Mouse (Mus musculus) megakaryocyte progenitor cell, adult 5-6 weeks (primary cell): Measurements from ENCODE around the gene Ndufs8. TPM values are rescaled to one million over a fixed set of nuclear protein-coding genes. Genes with fewer than 3 reads are reported as not detected.

ENCODE experiments used
- ATAC-seq: replicated peaks from 2 replicates; pipeline ENCODE4 v1.8.0; 2016; ENCODE audit warnings: mild to moderate bottlenecking, moderate TSS enrichment, inconsistent platforms; ENCODE audit not compliant: poor library complexity
- total RNA-seq, 2 experiments: library from RNA; stranded (forward) in 1 of 2; stranded (reverse) in 1 of 2; fragments of 157-497, 149-512 nt in 1 of 2; fragments of 200-1000 nt in 1 of 2; gene quantifications; 2 replicates each; pipeline versions ENCODE4 v1.2.3 to v1.2.4; 2015 to 2017

Gene Ndufs8
- total RNA-seq, 2 experiments from 2014 or later, result 86.1 to 257 TPM

GRCm38 (mm10) chr19:3872373-3872772 lies 40.2 kb downstream of the Ndufs8 start:
- ATAC-seq, result no peak

GRCm38 (mm10) chr19:3871468-3871867 lies 41.1 kb downstream of the Ndufs8 start:
- ATAC-seq, result no peak

GRCm38 (mm10) chr19:3868290-3868689 lies 44.3 kb downstream of the Ndufs8 start:
- no peak for ATAC-seq

- ATAC-seq, result no peak
These were observed 47.6 kb downstream of the Ndufs8 start for GRCm38 (mm10) chr19:3864960-3865359.

- ATAC-seq, result peak; percentile 52; the same call in 1 of the 2 replicates
These were observed 49.9 kb downstream of the Ndufs8 start for GRCm38 (mm10) chr19:3862713-3863112.

Other genes with a start within 250 kb of the Ndufs8 start
- gene Lrp5, start 226.2 kb downstream of the Ndufs8 start, total RNA-seq (2015), result 20.3 and 22.4 TPM in 2 replicates
- gene Lrp5, start 226.2 kb downstream of the Ndufs8 start, total RNA-seq (2017), result 17.3 and 20.4 TPM in 2 replicates
- 12.5 and 12.8 TPM in 2 replicates for gene 1810055G02Rik, start 204.5 kb downstream of the Ndufs8 start, total RNA-seq (2015)
- 6.0 and 7.1 TPM in 2 replicates for gene 1810055G02Rik, start 204.5 kb downstream of the Ndufs8 start, total RNA-seq (2017)
- gene Kmt5b, start 145.4 kb downstream of the Ndufs8 start, total RNA-seq (2015), result 20.1 and 21.9 TPM in 2 replicates
- 29.5 and 42.7 TPM in 2 replicates for gene Kmt5b, start 145.4 kb downstream of the Ndufs8 start, total RNA-seq (2017)
- 39.7 and 43.8 TPM in 2 replicates for gene Chka, start 61.0 kb downstream of the Ndufs8 start, total RNA-seq (2015)
- 38.2 and 39.8 TPM in 2 replicates for gene Chka, start 61.0 kb downstream of the Ndufs8 start, total RNA-seq (2017)
- gene Tcirg1, start 5.6 kb downstream of the Ndufs8 start, total RNA-seq (2015), result 122 and 178 TPM in 2 replicates
- 208 and 211 TPM in 2 replicates for gene Tcirg1, start 5.6 kb downstream of the Ndufs8 start, total RNA-seq (2017)
- gene Aldh3b1, start 17.0 kb upstream of the Ndufs8 start, total RNA-seq (2015), result 5.0 and 6.9 TPM in 2 replicates
- 10.5 and 12.6 TPM in 2 replicates for gene Aldh3b1, start 17.0 kb upstream of the Ndufs8 start, total RNA-seq (2017)
- gene Unc93b1, start 22.4 kb upstream of the Ndufs8 start, total RNA-seq (2015), result 95.9 and 111 TPM in 2 replicates
- 175 and 202 TPM in 2 replicates for gene Unc93b1, start 22.4 kb upstream of the Ndufs8 start, total RNA-seq (2017)
- gene Aldh3b3, start 45.9 kb upstream of the Ndufs8 start, total RNA-seq (2015), result 0.32 and 0.71 TPM in 2 replicates
- 0.04 and 0.27 TPM in 2 replicates for gene Aldh3b3, start 45.9 kb upstream of the Ndufs8 start, total RNA-seq (2017)
- gene Aldh3b2, start 59.6 kb upstream of the Ndufs8 start, total RNA-seq (2015), result not detected in 2 replicates
- 0.25 TPM in 1 of 2 replicates, not detected in the other for gene Aldh3b2, start 59.6 kb upstream of the Ndufs8 start, total RNA-seq (2017)
- gene Acy3, start 73.8 kb upstream of the Ndufs8 start, total RNA-seq (2015), result 3.4 and 3.9 TPM in 2 replicates
- gene Acy3, start 73.8 kb upstream of the Ndufs8 start, total RNA-seq (2017), result 1.2 and 1.6 TPM in 2 replicates
- gene Tbx10, start 80.0 kb upstream of the Ndufs8 start, total RNA-seq (2015), result not detected in 2 replicates
- gene Tbx10, start 80.0 kb upstream of the Ndufs8 start, total RNA-seq (2017), result not detected in 2 replicates
- 15.1 and 16.2 TPM in 2 replicates for gene Nudt8, start 87.8 kb upstream of the Ndufs8 start, total RNA-seq (2015)
- 10.4 and 14.4 TPM in 2 replicates for gene Nudt8, start 87.8 kb upstream of the Ndufs8 start, total RNA-seq (2017)
- 0.57 and 1.5 TPM in 2 replicates for gene Gm49405, start 87.9 kb upstream of the Ndufs8 start, total RNA-seq (2015)
- 1.5 and 1.9 TPM in 2 replicates for gene Gm49405, start 87.9 kb upstream of the Ndufs8 start, total RNA-seq (2017)
- gene Doc2g, start 90.5 kb upstream of the Ndufs8 start, total RNA-seq (2015), result 1.6 and 2.9 TPM in 2 replicates
- gene Doc2g, start 90.5 kb upstream of the Ndufs8 start, total RNA-seq (2017), result 1.3 and 2.9 TPM in 2 replicates
- 123 and 135 TPM in 2 replicates for gene Ndufv1, start 100.0 kb upstream of the Ndufs8 start, total RNA-seq (2015)
- 223 and 254 TPM in 2 replicates for gene Ndufv1, start 100.0 kb upstream of the Ndufs8 start, total RNA-seq (2017)
- 264 and 361 TPM in 2 replicates for gene Gstp1, start 125.2 kb upstream of the Ndufs8 start, total RNA-seq (2015)
- 79.8 and 88.4 TPM in 2 replicates for gene Gstp1, start 125.2 kb upstream of the Ndufs8 start, total RNA-seq (2017)
- not detected in 2 replicates for gene Gstp2, start 133.2 kb upstream of the Ndufs8 start, total RNA-seq (2015)
- gene Gstp2, start 133.2 kb upstream of the Ndufs8 start, total RNA-seq (2017), result not detected in 2 replicates
- gene Gstp3, start 146.8 kb upstream of the Ndufs8 start, total RNA-seq (2015), result 1.4 and 7.5 TPM in 2 replicates
- 2.2 TPM in 2 replicates for gene Gstp3, start 146.8 kb upstream of the Ndufs8 start, total RNA-seq (2017)
- gene Cabp2, start 168.8 kb upstream of the Ndufs8 start, total RNA-seq (2015), result not detected in 2 replicates
- gene Cabp2, start 168.8 kb upstream of the Ndufs8 start, total RNA-seq (2017), result not detected in 2 replicates
- 112 and 126 TPM in 2 replicates for gene Cdk2ap2, start 184.4 kb upstream of the Ndufs8 start, total RNA-seq (2015)
- gene Cdk2ap2, start 184.4 kb upstream of the Ndufs8 start, total RNA-seq (2017), result 24.2 and 44.8 TPM in 2 replicates
- gene Pitpnm1, start 187.2 kb upstream of the Ndufs8 start, total RNA-seq (2015), result 7.8 and 11.2 TPM in 2 replicates
- 6.8 and 17.2 TPM in 2 replicates for gene Pitpnm1, start 187.2 kb upstream of the Ndufs8 start, total RNA-seq (2017)
- gene Aip, start 213.1 kb upstream of the Ndufs8 start, total RNA-seq (2015), result 61.9 and 66.4 TPM in 2 replicates
- gene Aip, start 213.1 kb upstream of the Ndufs8 start, total RNA-seq (2017), result 24.4 and 31.1 TPM in 2 replicates
- gene Gpr152, start 227.0 kb upstream of the Ndufs8 start, total RNA-seq (2015), result not detected in 2 replicates
- gene Gpr152, start 227.0 kb upstream of the Ndufs8 start, total RNA-seq (2017), result 0.10 TPM in 1 of 2 replicates, not detected in the other
- gene Cabp4, start 231.3 kb upstream of the Ndufs8 start, total RNA-seq (2015), result not detected in 2 replicates
- not detected in 2 replicates for gene Cabp4, start 231.3 kb upstream of the Ndufs8 start, total RNA-seq (2017)
- 138 and 142 TPM in 2 replicates for gene Coro1b, start 235.8 kb upstream of the Ndufs8 start, total RNA-seq (2015)
- 66.4 and 83.5 TPM in 2 replicates for gene Coro1b, start 235.8 kb upstream of the Ndufs8 start, total RNA-seq (2017)
- gene Ptprcap, start 240.8 kb upstream of the Ndufs8 start, total RNA-seq (2015), result 96.4 and 114 TPM in 2 replicates
- 79.5 and 83.5 TPM in 2 replicates for gene Ptprcap, start 240.8 kb upstream of the Ndufs8 start, total RNA-seq (2017)